Mouse (Mus musculus) CH12.LX (cell line): Measurements from ENCODE around the gene Hist1h2bj. TPM values are rescaled to one million over a fixed set of nuclear protein-coding genes. Genes with fewer than 3 reads are reported as not detected.

Experiments
- DNase-seq: peaks from one replicate; pipeline ENCODE4 v3.0.0-alpha.2; 2013; ENCODE audit errors: extremely low read depth
- H3K27ac ChIP-seq: 2 replicates; pipeline ENCODE4 v1.5.1; 2012; ENCODE audit warnings: low read depth, mild to moderate bottlenecking, control low read depth, moderate library complexity; ENCODE audit not compliant: insufficient read depth
- H3K27me3 ChIP-seq: replicated peaks from 2 replicates; pipeline ENCODE3; 2012; ENCODE audit warnings: inconsistent platforms
- H3K36me3 ChIP-seq, 2 experiments: replicated peaks in 1 of 2; 2 replicates each; pipeline versions ENCODE3 to v1.6.1; 2012; ENCODE audit warnings: inconsistent platforms in 1 of 2, low read length in 1 of 2, mild to moderate bottlenecking in 1 of 2, mixed read lengths in 1 of 2, moderate library complexity in 1 of 2; ENCODE audit not compliant: control insufficient read depth in 1 of 2, insufficient read depth in 1 of 2
- H3K4me1 ChIP-seq, 2 experiments: 2 replicates each; pipeline ENCODE4 v1.6.1; 2012; ENCODE audit warnings: inconsistent platforms in 1 of 2, moderate library complexity in 1 of 2; ENCODE audit not compliant: insufficient read depth in 2 of 2, control insufficient read depth in 1 of 2
- H3K4me2 ChIP-seq: 2 replicates; pipeline ENCODE4 v1.6.1; 2012; ENCODE audit warnings: low read depth, mild to moderate bottlenecking, control low read depth; ENCODE audit not compliant: poor library complexity, insufficient read depth, severe bottlenecking
- H3K4me3 ChIP-seq, 3 experiments: fragments of 150-350 bp in 1 of 3; sonication (generic) in 1 of 3; replicated peaks in 1 of 3; 2 replicates each; pipeline versions ENCODE3 to v1.5.1; 2011 to 2012; ENCODE audit warnings: low read depth in 2 of 3, low read length in 2 of 3, mild to moderate bottlenecking in 2 of 3, moderate library complexity in 2 of 3, control low read depth in 1 of 3, improper control_type of control experiment in 1 of 3, inconsistent platforms in 1 of 3, mixed read lengths in 1 of 3; ENCODE audit not compliant: poor library complexity in 1 of 3
- H3K79me2 ChIP-seq: replicated peaks from 2 replicates; pipeline ENCODE4 v1.6.1; 2012; ENCODE audit warnings: mild to moderate bottlenecking, moderate library complexity; ENCODE audit not compliant: control insufficient read depth, poor library complexity, insufficient read depth, severe bottlenecking; ENCODE audit errors: extremely low read depth
- H3K9ac ChIP-seq: 2 replicates; pipeline ENCODE4 v1.6.1; 2012; ENCODE audit warnings: low read depth, mild to moderate bottlenecking, control low read depth, moderate library complexity; ENCODE audit not compliant: insufficient read depth
- H3K9me3 ChIP-seq: replicated peaks from 2 replicates; pipeline ENCODE3; 2012; ENCODE audit warnings: low read length, inconsistent platforms, mixed read lengths
- BHLHE40 ChIP-seq: IDR thresholded peaks from 2 replicates; pipeline ENCODE4 v1.6.1; 2011; ENCODE audit warnings: mild to moderate bottlenecking, low read depth, low read length, improper control_type of control experiment
- CHD1 ChIP-seq: IDR thresholded peaks from 2 replicates; pipeline ENCODE4 v1.6.1; 2012; ENCODE audit warnings: low read depth, low read length, improper control_type of control experiment, inconsistent platforms
- CHD2 ChIP-seq: IDR thresholded peaks from 2 replicates; pipeline ENCODE4 v1.6.1; 2011; ENCODE audit warnings: low read length, improper control_type of control experiment
- CTCF ChIP-seq, 2 experiments: IDR thresholded peaks in 1 of 2; conservative IDR thresholded peaks in 1 of 2; 2 replicates each; pipeline ENCODE4 v1.5.1; 2011 to 2012; ENCODE audit warnings: low read depth in 2 of 2, low read length in 2 of 2, improper control_type of control experiment in 1 of 2, inconsistent platforms in 1 of 2, mild to moderate bottlenecking in 1 of 2, moderate library complexity in 1 of 2
- ELF1 ChIP-seq: IDR thresholded peaks from 2 replicates; pipeline ENCODE4 v1.6.1; 2014; ENCODE audit warnings: low read depth, mild to moderate bottlenecking, inconsistent platforms, low read length, improper control_type of control experiment
- EP300 ChIP-seq: IDR thresholded peaks from 2 replicates; pipeline ENCODE4 v1.6.1; 2011; ENCODE audit warnings: low read length, improper control_type of control experiment
- ETS1 ChIP-seq: conservative IDR thresholded peaks from 2 replicates; pipeline ENCODE4 v1.6.1; 2012; ENCODE audit warnings: low read depth, mild to moderate bottlenecking, inconsistent platforms, low read length, improper control_type of control experiment, moderate library complexity
- GABPA ChIP-seq: IDR thresholded peaks from 2 replicates; pipeline ENCODE4 v1.6.1; 2012; ENCODE audit warnings: low read depth, low read length, improper control_type of control experiment, inconsistent platforms; ENCODE audit not compliant: insufficient replicate concordance
- HCFC1 ChIP-seq: IDR thresholded peaks from 2 replicates; pipeline ENCODE4 v1.6.1; 2012; ENCODE audit warnings: low read depth, mild to moderate bottlenecking, inconsistent platforms, low read length, improper control_type of control experiment
- IRF4 ChIP-seq: IDR thresholded peaks from 2 replicates; pipeline ENCODE4 v1.6.1; 2014; ENCODE audit warnings: low read depth, mild to moderate bottlenecking, inconsistent platforms, low read length, improper control_type of control experiment
- JUN ChIP-seq: IDR thresholded peaks from 2 replicates; pipeline ENCODE4 v1.6.1; 2011; ENCODE audit warnings: low read depth, mild to moderate bottlenecking, low read length, improper control_type of control experiment, moderate library complexity; ENCODE audit not compliant: insufficient read depth
- JUND ChIP-seq: conservative IDR thresholded peaks from 2 replicates; pipeline ENCODE4 v1.6.1; 2011; ENCODE audit warnings: low read depth, low read length, improper control_type of control experiment
- KAT2A ChIP-seq: IDR thresholded peaks from 2 replicates; pipeline ENCODE4 v1.6.1; 2012; ENCODE audit warnings: low read length, improper control_type of control experiment, inconsistent platforms; ENCODE audit not compliant: insufficient replicate concordance
- MAFK ChIP-seq: IDR thresholded peaks from 2 replicates; pipeline ENCODE4 v1.6.1; 2011; ENCODE audit warnings: low read length, improper control_type of control experiment; ENCODE audit not compliant: insufficient replicate concordance
- MAX ChIP-seq: IDR thresholded peaks from 2 replicates; pipeline ENCODE4 v1.6.1; 2011; ENCODE audit warnings: low read length, improper control_type of control experiment
- MAZ ChIP-seq: IDR thresholded peaks from 2 replicates; pipeline ENCODE4 v1.6.1; 2012; ENCODE audit warnings: low read depth, mild to moderate bottlenecking, inconsistent platforms, low read length, improper control_type of control experiment, moderate library complexity
- MEF2A ChIP-seq: IDR thresholded peaks from 2 replicates; pipeline ENCODE4 v1.6.1; 2014; ENCODE audit warnings: low read depth, mild to moderate bottlenecking, inconsistent platforms, low read length, improper control_type of control experiment, borderline replicate concordance
- MYC ChIP-seq: IDR thresholded peaks from 2 replicates; pipeline ENCODE4 v1.6.1; 2011; ENCODE audit warnings: low read depth, mild to moderate bottlenecking, improper control_type of control experiment, low read length
- NELFE ChIP-seq: IDR thresholded peaks from 2 replicates; pipeline ENCODE4 v1.6.1; 2011; ENCODE audit warnings: low read depth, low read length, improper control_type of control experiment
- NRF1 ChIP-seq: IDR thresholded peaks from 2 replicates; pipeline ENCODE4 v1.6.1; 2014; ENCODE audit warnings: low read depth, mild to moderate bottlenecking, inconsistent platforms, low read length, improper control_type of control experiment, moderate library complexity
- PAX5 ChIP-seq: IDR thresholded peaks from 2 replicates; pipeline ENCODE4 v1.6.1; 2012; ENCODE audit warnings: low read length, inconsistent platforms, mixed read lengths
- POLR2A ChIP-seq: IDR thresholded peaks from 2 replicates; pipeline ENCODE4 v1.6.1; 2011; ENCODE audit warnings: low read depth, mild to moderate bottlenecking, improper control_type of control experiment, low read length
- POLR2AphosphoS2 ChIP-seq: IDR thresholded peaks from 2 replicates; pipeline ENCODE4 v1.6.1; 2011; ENCODE audit warnings: low read depth, low read length, improper control_type of control experiment
- RAD21 ChIP-seq: IDR thresholded peaks from 2 replicates; pipeline ENCODE4 v1.6.1; 2011; ENCODE audit warnings: low read depth, mild to moderate bottlenecking, low read length, improper control_type of control experiment, moderate library complexity
- RCOR1 ChIP-seq: conservative IDR thresholded peaks from 2 replicates; pipeline ENCODE4 v1.6.1; 2012; ENCODE audit warnings: low read depth, mild to moderate bottlenecking, inconsistent platforms, low read length, improper control_type of control experiment
- SIN3A ChIP-seq: IDR thresholded peaks from 2 replicates; pipeline ENCODE4 v1.6.1; 2012; ENCODE audit warnings: low read length, improper control_type of control experiment, inconsistent platforms
- SMC3 ChIP-seq: IDR thresholded peaks from 2 replicates; pipeline ENCODE4 v1.6.1; 2011; ENCODE audit warnings: low read depth, low read length, improper control_type of control experiment
- TBP ChIP-seq: conservative IDR thresholded peaks from 2 replicates; pipeline ENCODE4 v1.6.1; 2011; ENCODE audit warnings: low read depth, low read length, improper control_type of control experiment
- TCF12 ChIP-seq: IDR thresholded peaks from 2 replicates; pipeline ENCODE4 v1.6.1; 2014; ENCODE audit warnings: low read depth, mild to moderate bottlenecking, inconsistent platforms, low read length, improper control_type of control experiment
- UBTF ChIP-seq: IDR thresholded peaks from 2 replicates; pipeline ENCODE4 v1.6.1; 2012; ENCODE audit warnings: low read depth, mild to moderate bottlenecking, inconsistent platforms, low read length, improper control_type of control experiment, moderate library complexity
- USF1 ChIP-seq: IDR thresholded peaks from 2 replicates; pipeline ENCODE4 v1.6.1; 2014; ENCODE audit warnings: low read depth, mild to moderate bottlenecking, inconsistent platforms, low read length, improper control_type of control experiment
- ZC3H11A ChIP-seq: IDR thresholded peaks from 2 replicates; pipeline ENCODE4 v1.6.1; 2012; ENCODE audit warnings: low read depth, mild to moderate bottlenecking, inconsistent platforms, low read length, improper control_type of control experiment
- ZMIZ1 ChIP-seq: IDR thresholded peaks from 2 replicates; pipeline ENCODE4 v1.6.1; 2012; ENCODE audit warnings: low read depth, mild to moderate bottlenecking, inconsistent platforms, low read length, improper control_type of control experiment
- ZNF384 ChIP-seq: IDR thresholded peaks from 2 replicates; pipeline ENCODE4 v1.6.1; 2012; ENCODE audit warnings: low read depth, low read length, improper control_type of control experiment, inconsistent platforms
- dilution Hi-C: fragments of 300-500 bp; cut with MboI; formaldehyde crosslinking; loops from 2 replicates; pipeline ENCODE4 v1.14.3; 2020; ENCODE audit warnings: low sequenced_read_pairs; ENCODE audit not compliant: extremely low pct_unique_long_range_greater_than_20kb, extremely low pct_ligation_motif_present
- in situ Hi-C: fragments of 300-500 bp; cut with MboI; formaldehyde crosslinking; loops from 3 replicates; pipeline ENCODE4 v1.14.3; 2019; ENCODE audit warnings: low sequenced_read_pairs, low pct_ligation_motif_present, low pct_unique_long_range_greater_than_20kb, mixed read lengths
- polyA plus RNA-seq: library from polyadenylated mRNA; unstranded; fragments of >175 nt; gene quantifications from 2 replicates; pipeline ENCODE4 v1.2.1, GENCODE M21; 2012; ENCODE audit warnings: low read depth; ENCODE audit not compliant: insufficient read length
- total RNA-seq, 2 experiments: library from RNA; depleted of rRNA; stranded (reverse); fragments of 300-350 nt in 1 of 2; fragments of >200 nt in 1 of 2; gene quantifications; 2 replicates each; pipeline ENCODE4 v1.2.3; 2012 to 2014

Hist1h2bj gene
- total and polyA plus RNA-seq, 3 experiments: 2.5 to 1,790 (median 23.8) TPM

- DNase-seq: peak; percentile 88
- in situ Hi-C loops: loop anchor here (10.0 to 25.0 kb wide), 2 partner anchors 852 to 1736 kb away; partner anchors contain the start of genes Hist1h1a, Hist1h2ab, Hist1h3a and Hist1h3b
- TF ChIP-seq GABPA: no peak
- no peak for TF ChIP-seq NELFE
- TF ChIP-seq HCFC1: no peak; the same call in 1 of the 2 replicates
- no peak for TF ChIP-seq ZMIZ1
- TF ChIP-seq KAT2A: peak; percentile 83
- TF ChIP-seq POLR2AphosphoS2: no peak
- peak; percentile 85 for TF ChIP-seq BHLHE40
- TF ChIP-seq ELF1: peak; percentile 92
- no peak for TF ChIP-seq UBTF
- no peak for TF ChIP-seq RAD21
- no peak for TF ChIP-seq CHD1
- peak; percentile 99 for TF ChIP-seq TBP
- TF ChIP-seq MYC: 0 out of 2 replicates have a peak, but pooled peaks have one; percentile 8
- no peak for TF ChIP-seq SMC3
- peak; percentile 21; the same call in 1 of the 2 replicates for TF ChIP-seq MEF2A
- TF ChIP-seq POLR2A: no peak
- TF ChIP-seq ZC3H11A: no peak
- TF ChIP-seq NRF1: no peak; the same call in 1 of the 2 replicates
- TF ChIP-seq JUN: no peak; the same call in 1 of the 2 replicates
- TF ChIP-seq EP300: no peak
- TF ChIP-seq PAX5: no peak
- TF ChIP-seq CTCF (conservative IDR thresholded peaks at IDR 0.05 in 1 of 2, IDR thresholded peaks at IDR 0.05 in 1 of 2; ENCODE audit: low read depth in 2 of 2, low read length in 2 of 2): no peak
- TF ChIP-seq TCF12: peak; percentile 47; the same call in 1 of the 2 replicates
- TF ChIP-seq SIN3A: no peak; the same call in 1 of the 2 replicates
- TF ChIP-seq MAZ: no peak
- 0 out of 2 replicates have a peak, but pooled peaks have one; percentile 54 for TF ChIP-seq RCOR1
- TF ChIP-seq USF1: no peak
- peak; percentile 88 for TF ChIP-seq MAFK
- peak; percentile 52; the same call in 1 of the 2 replicates for TF ChIP-seq IRF4
- peak; percentile 96 for TF ChIP-seq ZNF384
- TF ChIP-seq CHD2: no peak
- no peak for TF ChIP-seq JUND
- no peak; the same call in 1 of the 2 replicates for TF ChIP-seq MAX
- TF ChIP-seq ETS1: peak; percentile 55
- Histone ChIP-seq H3K36me3 (no peaks in the 10 kb centered on the region), H3K79me2 (no peaks in the 10 kb centered on the region), H3K27me3 (peaks cover 5% of the 10 kb centered on the region), H3K27ac (peak overlapping the region; percentile 1; the same call in 1 of the 2 replicates), H3K4me3 (peak overlapping the region; percentile 52 to 67 (median 61)), H3K4me1 (peaks cover 0 to 3% of the 10 kb centered on the region in 2 experiments; a peak in 1 of 4 replicates), H3K4me2 (peak overlapping the region; percentile 96), H3K9me3 (no peaks in the 10 kb centered on the region), H3K9ac (peak overlapping the region; percentile 45; the same call in 1 of the 2 replicates)
- dilution Hi-C loops: no loop called here
These were observed 16.7 kb upstream of the Hist1h2bj start for GRCm38 (mm10) chr13:22026058-22027031.
